ENCODE assay signal across 20 mouse cellular contexts in genomic region chr12:53217141-53217540, GRCm38 (mm10). TPM values are rescaled to one million over a fixed set of nuclear protein-coding genes. Genes with fewer than 3 reads are reported as not detected.
"Had no signal": no experiment of that assay in that cellular context is flagged by ENCODE, and none has a peak within 500 bp of the region (broad histone marks: within the 10 kb centered on the region; RNA-seq: fewer than 3 reads in every experiment).

No protein-coding gene starts in this region.

- DNase-seq: kidney, adult 2 months; kidney, postnatal 25 days; layer of hippocampus, adult 9-11 months; layer of hippocampus, postnatal 36 days; lung, postnatal 14 days; thymus, adult 2 months; thymus, postnatal 14 days had no signal

- H3K4me1 ChIP-seq: limb, embryonic 12.5 days; lung, embryonic 15.5 days; midbrain, embryonic 12.5 days had no signal

- H3K27me3 ChIP-seq: limb, embryonic 12.5 days; lung, embryonic 15.5 days; midbrain, embryonic 12.5 days had no signal

- H3K9me3 ChIP-seq: limb, embryonic 12.5 days; lung, embryonic 15.5 days; midbrain, embryonic 12.5 days had no signal

- H3K9ac ChIP-seq: limb, embryonic 12.5 days; liver, embryonic 14.5 days; lung, embryonic 15.5 days; midbrain, embryonic 12.5 days had no signal

- H3K4me3 ChIP-seq: layer of hippocampus, adult 2 months; left cerebral cortex, adult 2 months; limb, embryonic 12.5 days; lung, embryonic 15.5 days; midbrain, embryonic 12.5 days; myocyte had no signal

- H3K36me3 ChIP-seq: limb, embryonic 12.5 days; lung, embryonic 15.5 days; midbrain, embryonic 12.5 days had no signal

- ATAC-seq: hindbrain, postnatal 0 days; inflammation-experienced regulatory T-cells, adult 6 months; midbrain, embryonic 16.5 days had no signal

- H3K4me2 ChIP-seq: limb, embryonic 12.5 days; liver, embryonic 11.5 days; lung, embryonic 15.5 days; midbrain, embryonic 12.5 days had no signal

- H3K27ac ChIP-seq: hindbrain, postnatal 0 days; kidney, postnatal 0 days; layer of hippocampus, adult 2 months; left cerebral cortex, adult 2 months; limb, embryonic 12.5 days; liver, embryonic 14.5 days; lung, embryonic 15.5 days; macrophage; midbrain, embryonic 12.5 days had no signal

RNA-seq across cellular contexts. Expression of gene Npas3, which starts 31.3 kb away (rescaled TPM):
- polyA plus RNA-seq: macrophage had no signal
